Mouse (Mus musculus) myocyte (in vitro differentiated cells): ENCODE measurements at regions not wholly inside any gene's neighbourhood (a gene's known extent, or its start where the extent isn't known, plus 50 kb on each side); places are given as distances from the start of the nearest gene placed in this dataset.

Experiments used
- H3K27me3 ChIP-seq: one replicate; pipeline ENCODE4 v1.6.1; 2011; ENCODE audit not compliant: control insufficient read depth, insufficient read depth, insufficient read length
- H3K36me3 ChIP-seq: one replicate; pipeline ENCODE4 v1.6.1; 2011; ENCODE audit not compliant: control insufficient read depth, insufficient read depth
- H3K4me2 ChIP-seq: one replicate; pipeline ENCODE4 v1.6.1; 2011; ENCODE audit warnings: low read depth, control low read depth
- H3K4me3 ChIP-seq: one replicate; pipeline ENCODE4 v1.5.1; 2011; ENCODE audit warnings: mild to moderate bottlenecking, control low read depth, moderate library complexity
- H3K79me2 ChIP-seq: one replicate; pipeline ENCODE4 v1.6.1; 2011; ENCODE audit not compliant: control insufficient read depth, insufficient read depth
- H3ac ChIP-seq: one replicate; pipeline ENCODE4 v1.6.1; 2011; ENCODE audit not compliant: control insufficient read depth, insufficient read length
- CEBPB ChIP-seq: IDR thresholded peaks from 2 replicates; pipeline ENCODE4 v1.6.1; 2011; ENCODE audit warnings: mild to moderate bottlenecking, moderate library complexity; ENCODE audit not compliant: poor library complexity, insufficient read depth, severe bottlenecking
- MAX ChIP-seq: IDR thresholded peaks from one replicate; pipeline ENCODE4 v1.6.1; 2011; ENCODE audit warnings: low read depth, mild to moderate bottlenecking, control low read depth
- MYOG ChIP-seq, 3 experiments: IDR thresholded peaks; one replicate each; pipeline ENCODE4 v1.6.1; 2011; ENCODE audit warnings: control low read depth in 2 of 3, low read depth in 2 of 3, mild to moderate bottlenecking in 2 of 3; ENCODE audit not compliant: insufficient read length in 2 of 3, control insufficient read depth in 1 of 3, insufficient read depth in 1 of 3
- POLR2A ChIP-seq: IDR thresholded peaks from one replicate; pipeline ENCODE4 v1.6.1; 2011; ENCODE audit warnings: low read depth, mild to moderate bottlenecking, control low read depth, moderate library complexity; ENCODE audit not compliant: insufficient read length
- POLR2AphosphoS2 ChIP-seq: IDR thresholded peaks from one replicate; pipeline ENCODE4 v1.6.1; 2011; ENCODE audit warnings: low read depth, control low read depth; ENCODE audit not compliant: insufficient read length
- REST ChIP-seq: IDR thresholded peaks from one replicate; pipeline ENCODE4 v1.6.1; 2011; ENCODE audit warnings: mild to moderate bottlenecking, control low read depth, moderate library complexity; ENCODE audit not compliant: insufficient read depth, insufficient read length
- SRF ChIP-seq: IDR thresholded peaks from one replicate; pipeline ENCODE4 v1.6.1; 2011; ENCODE audit warnings: low read depth; ENCODE audit not compliant: control insufficient read depth, insufficient read length
- TCF12 ChIP-seq: IDR thresholded peaks from one replicate; pipeline ENCODE4 v1.6.1; 2011; ENCODE audit warnings: mild to moderate bottlenecking, control low read depth; ENCODE audit not compliant: poor library complexity, insufficient read depth, severe bottlenecking
- TCF3 ChIP-seq: IDR thresholded peaks from one replicate; pipeline ENCODE4 v1.6.1; 2011; ENCODE audit warnings: low read depth, control low read depth; ENCODE audit not compliant: insufficient read length

DNA sequence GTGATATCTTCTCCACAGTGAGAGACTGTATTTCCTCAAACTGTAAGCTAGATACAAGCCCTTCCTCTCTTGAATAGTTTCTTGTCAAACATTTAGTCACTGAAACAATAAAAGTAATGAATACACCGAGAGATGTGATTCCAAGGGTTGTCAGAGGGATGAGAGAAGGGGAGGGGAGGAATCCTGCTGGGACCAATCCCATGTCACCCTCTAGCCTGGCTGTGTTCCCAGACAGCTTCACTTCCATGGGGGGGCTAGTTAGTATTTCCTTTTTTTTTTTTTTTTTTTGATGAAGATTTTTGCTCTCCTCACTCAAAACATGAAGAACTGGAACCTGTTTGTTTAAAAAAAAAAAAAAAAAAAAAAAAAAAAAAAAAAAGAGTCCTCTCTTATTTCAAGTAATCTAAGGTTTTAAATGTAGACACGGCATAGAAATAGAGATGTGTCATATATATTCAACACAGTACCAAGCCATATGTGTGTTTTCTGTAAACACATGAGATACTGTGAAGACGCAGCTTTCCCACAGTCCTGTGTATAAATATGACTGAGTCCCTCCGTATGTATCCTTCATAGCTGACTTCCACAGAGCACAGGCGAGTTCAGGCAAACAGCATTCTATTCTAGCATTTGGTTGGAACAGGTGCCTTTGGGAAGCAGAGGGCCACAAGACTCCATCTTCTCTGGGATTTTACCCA, 51.9 kb upstream of the Agap1 start:
- Histone ChIP-seq H3K4me3 (no peak overlapping the region), H3K27me3 (no peaks in the 10 kb centered on the region), H3ac (no peak overlapping the region), H3K36me3 (no peaks in the 10 kb centered on the region), H3K79me2 (no peaks in the 10 kb centered on the region), H3K4me2 (no peak overlapping the region)
- TF ChIP-seq MAX (no peak), TCF12 (no peak), REST (no peak), TCF3 (no peak), SRF (no peak), POLR2AphosphoS2 (no peak)

- H3K79me2 ChIP-seq = no peaks in the 10 kb centered on the region
- H3K4me2 ChIP-seq = no peak overlapping the region
- H3K36me3 ChIP-seq = no peaks in the 10 kb centered on the region
- TF ChIP-seq POLR2A (no peak), TCF12 (no peak), REST (no peak), CEBPB (no peak), MYOG (IDR thresholded peaks at IDR 0.05; ENCODE audit: control insufficient read depth in 1 of 3, insufficient read depth in 1 of 3, insufficient read length in 2 of 3, low read depth in 2 of 3) (no peak)
- no peaks in the 10 kb centered on the region for H3K27me3 ChIP-seq
- no peak overlapping the region for H3K4me3 ChIP-seq
- H3ac ChIP-seq = no peak overlapping the region
Measured at GRCm38 (mm10) chr1:89403551-89404050, 51.0 kb upstream of the Agap1 start.
